Mouse (Mus musculus) hindbrain, embryonic 14.5 days (tissue): ENCODE data around the gene Srsf10. TPM values are rescaled to one million over a fixed set of nuclear protein-coding genes. Genes with fewer than 3 reads are reported as not detected.

Experiments used
- ATAC-seq: fragments of 200-750 bp; cut with Nextera tagmentation; 2 replicates; pipeline ENCODE4 v1.8.0; 2017; ENCODE audit warnings: moderate number of reproducible peaks, mild to moderate bottlenecking, moderate TSS enrichment, moderate library complexity; ENCODE audit not compliant: low FRiP score
- DNase-seq: peaks from one replicate; pipeline ENCODE4 v3.0.0-alpha.2; 2015; ENCODE audit warnings: low spot score
- H3K27ac ChIP-seq: fragments of 300-500 bp; sonication (generic); 2 replicates; pipeline ENCODE4 v1.5.1; 2014; ENCODE audit warnings: mild to moderate bottlenecking, moderate library complexity
- H3K27me3 ChIP-seq: fragments of 300-500 bp; sonication (generic); 2 replicates; pipeline ENCODE4 v1.6.1; 2014; ENCODE audit warnings: mild to moderate bottlenecking, low read length, mixed read lengths; ENCODE audit not compliant: control insufficient read depth, insufficient read depth
- H3K36me3 ChIP-seq: fragments of 300-500 bp; sonication (generic); replicated peaks from 2 replicates; pipeline ENCODE4 v1.6.1; 2014; ENCODE audit not compliant: control insufficient read depth, insufficient read depth
- H3K4me1 ChIP-seq: fragments of 300-500 bp; sonication (generic); replicated peaks from 2 replicates; pipeline ENCODE4 v1.6.1; 2014; ENCODE audit warnings: antibody characterized with exemption, low read length, mixed read lengths; ENCODE audit not compliant: control insufficient read depth, insufficient read depth
- H3K4me2 ChIP-seq: fragments of 300-500 bp; sonication (generic); replicated peaks from 2 replicates; pipeline ENCODE4 v1.6.1; 2014; ENCODE audit warnings: mild to moderate bottlenecking, moderate library complexity
- H3K4me3 ChIP-seq: fragments of 300-500 bp; sonication (generic); replicated peaks from 2 replicates; pipeline ENCODE4 v1.5.1; 2014; ENCODE audit warnings: mild to moderate bottlenecking, low read length
- H3K9ac ChIP-seq: fragments of 300-500 bp; sonication (generic); 2 replicates; pipeline ENCODE4 v1.6.1; 2014
- H3K9me3 ChIP-seq: fragments of 300-500 bp; sonication (generic); 2 replicates; pipeline ENCODE4 v1.6.1; 2016; ENCODE audit warnings: low read length; ENCODE audit not compliant: control insufficient read depth
- WGBS: fragments of 180-500 bp; shearing (Covaris S2); extraction: QIAGEN DNeasy Blood & Tissue Kit; methylation state at CpG from one replicate; pipeline ENCODE4 v1.1.7; 2014; 5-methylcytosine and 5-hydroxymethylcytosine counted together
- polyA plus RNA-seq: library from polyadenylated mRNA; unstranded; fragments of >200 nt; fragmentation: Nextera tagmentation; extraction: Ambion mirVana; gene quantifications from 2 replicates; pipeline ENCODE4 v1.2.1, GENCODE M21; 2014

The Srsf10 gene
- polyA plus RNA-seq, 1 experiment from 2014 or later: 200 TPM

- Histone ChIP-seq H3K4me3 (no peak overlapping the region), H3K9ac (no peak overlapping the region), H3K27me3 (no peaks in the 10 kb centered on the region), H3K36me3 (no peaks in the 10 kb centered on the region), H3K27ac (no peak overlapping the region), H3K4me1 (peaks cover 9% of the 10 kb centered on the region), H3K4me2 (no peak overlapping the region), H3K9me3 (no peaks in the 10 kb centered on the region)
- 89% methylated on average over 13 of the region's 13 CpGs for WGBS
- DNase-seq (no peak), ATAC-seq (no peak)
These were observed 63.2 kb downstream of the Srsf10 start for GRCm38 (mm10) chr4:135918635-135919279.

GRCm38 (mm10) chr4:135919280-135919639, 63.7 kb downstream of the Srsf10 start:
- Histone ChIP-seq H3K27me3 (no peaks in the 10 kb centered on the region), H3K27ac (no peak overlapping the region), H3K9me3 (no peaks in the 10 kb centered on the region), H3K4me1 (peaks cover 9% of the 10 kb centered on the region), H3K4me3 (no peak overlapping the region), H3K36me3 (no peaks in the 10 kb centered on the region), H3K4me2 (no peak overlapping the region), H3K9ac (no peak overlapping the region)
- ATAC-seq (no peak), DNase-seq (no peak)
- WGBS: 95% methylated on average over 3 of the region's 3 CpGs

Other genes starting within 250 kb of the Srsf10 start
- gene Ifnlr1, start 169.5 kb upstream of the Srsf10 start, polyA plus RNA-seq: 0.25 and 0.54 TPM in 2 replicates
- not detected in 2 replicates for gene Il22ra1, start 127.6 kb upstream of the Srsf10 start, polyA plus RNA-seq
- gene Myom3, start 96.0 kb upstream of the Srsf10 start, polyA plus RNA-seq: 0.09 TPM in 1 of 2 replicates, not detected in the other
- 95.0 and 105 TPM in 2 replicates for gene Pnrc2, start 18.1 kb downstream of the Srsf10 start, polyA plus RNA-seq
- 0.13 and 0.17 TPM in 2 replicates for gene Cnr2, start 39.6 kb downstream of the Srsf10 start, polyA plus RNA-seq
- gene Fuca1, start 65.0 kb downstream of the Srsf10 start, polyA plus RNA-seq: 68.8 and 72.0 TPM in 2 replicates
- 60.3 and 63.3 TPM in 2 replicates for gene Hmgcl, start 90.7 kb downstream of the Srsf10 start, polyA plus RNA-seq
- 41.9 and 42.9 TPM in 2 replicates for gene Gale, start 108.0 kb downstream of the Srsf10 start, polyA plus RNA-seq
- gene Lypla2, start 116.9 kb downstream of the Srsf10 start, polyA plus RNA-seq: 183 and 191 TPM in 2 replicates
- gene Pithd1, start 131.5 kb downstream of the Srsf10 start, polyA plus RNA-seq: 60.7 and 65.5 TPM in 2 replicates
- gene Eloa, start 166.0 kb downstream of the Srsf10 start, polyA plus RNA-seq: 31.1 and 33.3 TPM in 2 replicates
- gene Rpl11, start 197.7 kb downstream of the Srsf10 start, polyA plus RNA-seq: 264 and 303 TPM in 2 replicates